Mouse (Mus musculus): ENCODE data around the gene Fcgrt.

- TF ChIP-seq CTCF (conservative IDR thresholded peaks at IDR 0.05 in 1 of 2, IDR thresholded peaks at IDR 0.05 in 1 of 2; ENCODE audit: low read depth in 2 of 2, low read length in 2 of 2) (no peak), RAD21 (IDR thresholded peaks at IDR 0.05; ENCODE audit: low read depth, low read length) (no peak), POLR2A (IDR thresholded peaks at IDR 0.05; ENCODE audit: low read depth, low read length) (no peak), MXI1 (IDR thresholded peaks at IDR 0.05; ENCODE audit: low read depth, low read length) (no peak), HCFC1 (IDR thresholded peaks at IDR 0.05; ENCODE audit: low read depth, low read length) (no peak), TCF12 (IDR thresholded peaks at IDR 0.05; ENCODE audit: low read depth, low read length) (no peak), USF1 (IDR thresholded peaks at IDR 0.05; ENCODE audit: low read depth, low read length) (no peak), GABPA (IDR thresholded peaks at IDR 0.05; ENCODE audit: insufficient replicate concordance, low read depth, low read length) (no peak), RCOR1 (conservative IDR thresholded peaks at IDR 0.05; ENCODE audit: low read depth, low read length) (no peak), EP300 (IDR thresholded peaks at IDR 0.05; ENCODE audit: low read length) (no peak), MAFK (IDR thresholded peaks at IDR 0.05; ENCODE audit: insufficient replicate concordance, low read length) (no peak), MYC (IDR thresholded peaks at IDR 0.05; ENCODE audit: low read depth, low read length) (no peak), PAX5 (IDR thresholded peaks at IDR 0.05; ENCODE audit: low read length) (no peak), CHD1 (IDR thresholded peaks at IDR 0.05; ENCODE audit: low read depth, low read length) (no peak)
These were observed 30.4 kb downstream of the Fcgrt start for GRCm38 (mm10) chr7:45073171-45073707.
